Mouse (Mus musculus): Measurements from ENCODE around the gene Parg. TPM values are rescaled to one million over a fixed set of nuclear protein-coding genes. Genes with fewer than 3 reads are reported as not detected.

Gene Parg
- polyA plus RNA-seq, 1 experiment from 2014 or later: 36.9 TPM

GRCm38 (mm10) chr14:32268999-32269398 is 67.2 kb downstream of the Parg start:
- 50% methylated on average over 2 of the region's 2 CpGs for WGBS
- no peak overlapping the region for H3K9ac ChIP-seq (replicated peaks; ENCODE audit: low read depth, low read length)

GRCm38 (mm10) chr14:32269589-32269988 is 67.8 kb downstream of the Parg start:
- Histone ChIP-seq H3K4me3 (ENCODE audit: low read depth, low read length) (no peak overlapping the region), H3K9me3 (ENCODE audit: control insufficient read depth, low read length) (no peaks in the 10 kb centered on the region), H3K36me3 (ENCODE audit: control insufficient read depth, insufficient read depth, low read length) (0 out of 2 replicates have a peak, but pooled peaks cover 2% of the 10 kb centered on the region), H3K27me3 (ENCODE audit: control insufficient read depth, insufficient read depth, low read length) (no peaks in the 10 kb centered on the region), H3K4me1 (ENCODE audit: control insufficient read depth, insufficient read depth, low read length) (no peaks in the 10 kb centered on the region), H3K9ac (replicated peaks; ENCODE audit: low read depth, low read length) (no peak overlapping the region), H3K4me2 (ENCODE audit: low read depth, low read length) (no peak overlapping the region), H3K27ac (ENCODE audit: low read depth, low read length) (no peak overlapping the region)
- no peak for ATAC-seq (ENCODE audit: low read depth)
- 95% methylated on average over 4 of the region's 4 CpGs for WGBS

More at GRCm38 (mm10) chr14:32268999-32269398, 67.2 kb downstream of the Parg start:
- H3K27ac ChIP-seq (ENCODE audit: low read depth, low read length): no peak overlapping the region
- no peak for ATAC-seq (ENCODE audit: low read depth)
- no peaks in the 10 kb centered on the region for H3K27me3 ChIP-seq (ENCODE audit: control insufficient read depth, insufficient read depth, low read length)
- 0 out of 2 replicates have a peak, but pooled peaks cover 2% of the 10 kb centered on the region for H3K36me3 ChIP-seq (ENCODE audit: control insufficient read depth, insufficient read depth, low read length)
- H3K4me1 ChIP-seq (ENCODE audit: control insufficient read depth, insufficient read depth, low read length): no peaks in the 10 kb centered on the region
- no peaks in the 10 kb centered on the region for H3K9me3 ChIP-seq (ENCODE audit: control insufficient read depth, low read length)
- H3K4me2 ChIP-seq (ENCODE audit: low read depth, low read length): no peak overlapping the region
- H3K4me3 ChIP-seq (ENCODE audit: low read depth, low read length): no peak overlapping the region

GRCm38 (mm10) chr14:32301622-32302021 is 99.9 kb downstream of the Parg start:
- no peak for ATAC-seq (ENCODE audit: low read depth)
- no peaks in the 10 kb centered on the region for H3K4me1 ChIP-seq (ENCODE audit: control insufficient read depth, insufficient read depth, low read length)
- no peak overlapping the region for H3K4me3 ChIP-seq (ENCODE audit: low read depth, low read length)
- no peak overlapping the region for H3K4me2 ChIP-seq (ENCODE audit: low read depth, low read length)
- no peaks in the 10 kb centered on the region for H3K27me3 ChIP-seq (ENCODE audit: control insufficient read depth, insufficient read depth, low read length)
- no peak overlapping the region for H3K27ac ChIP-seq (ENCODE audit: low read depth, low read length)
- 49% methylated on average over 12 of the region's 12 CpGs for WGBS
- no peak overlapping the region for H3K9ac ChIP-seq (replicated peaks; ENCODE audit: low read depth, low read length)
- H3K9me3 ChIP-seq (ENCODE audit: control insufficient read depth, low read length): no peaks in the 10 kb centered on the region
- H3K36me3 ChIP-seq (ENCODE audit: control insufficient read depth, insufficient read depth, low read length): no peaks in the 10 kb centered on the region

- no peak overlapping the region for H3K27ac ChIP-seq (ENCODE audit: low read depth, low read length)
- no peaks in the 10 kb centered on the region for H3K4me1 ChIP-seq (ENCODE audit: control insufficient read depth, insufficient read depth, low read length)
- H3K27me3 ChIP-seq (ENCODE audit: control insufficient read depth, insufficient read depth, low read length): no peaks in the 10 kb centered on the region
- no peak overlapping the region for H3K9ac ChIP-seq (replicated peaks; ENCODE audit: low read depth, low read length)
- no peaks in the 10 kb centered on the region for H3K36me3 ChIP-seq (ENCODE audit: control insufficient read depth, insufficient read depth, low read length)
- ATAC-seq (ENCODE audit: low read depth): no peak
- H3K4me3 ChIP-seq (ENCODE audit: low read depth, low read length): no peak overlapping the region
- H3K9me3 ChIP-seq (ENCODE audit: control insufficient read depth, low read length): no peaks in the 10 kb centered on the region
- no peak overlapping the region for H3K4me2 ChIP-seq (ENCODE audit: low read depth, low read length)
- WGBS: 70% methylated on average over 7 of the region's 7 CpGs
Measured at GRCm38 (mm10) chr14:32302423-32302822, 100.7 kb downstream of the Parg start.

- WGBS: 78% methylated on average over 8 of the region's 8 CpGs
- no peaks in the 10 kb centered on the region for H3K4me1 ChIP-seq (ENCODE audit: control insufficient read depth, insufficient read depth, low read length)
- no peak overlapping the region for H3K9ac ChIP-seq (replicated peaks; ENCODE audit: low read depth, low read length)
- no peak for ATAC-seq (ENCODE audit: low read depth)
- no peak overlapping the region for H3K4me3 ChIP-seq (ENCODE audit: low read depth, low read length)
- no peak overlapping the region for H3K4me2 ChIP-seq (ENCODE audit: low read depth, low read length)
- H3K36me3 ChIP-seq (ENCODE audit: control insufficient read depth, insufficient read depth, low read length): no peaks in the 10 kb centered on the region
- H3K27me3 ChIP-seq (ENCODE audit: control insufficient read depth, insufficient read depth, low read length): no peaks in the 10 kb centered on the region
- no peaks in the 10 kb centered on the region for H3K9me3 ChIP-seq (ENCODE audit: control insufficient read depth, low read length)
- no peak overlapping the region for H3K27ac ChIP-seq (ENCODE audit: low read depth, low read length)
Measured at GRCm38 (mm10) chr14:32304921-32305320, 103.2 kb downstream of the Parg start.

GRCm38 (mm10) chr14:32309876-32310275 is 108.1 kb downstream of the Parg start:
- 43% methylated on average over 8 of the region's 8 CpGs for WGBS
- ATAC-seq (ENCODE audit: low read depth): no peak
- H3K4me3 ChIP-seq (ENCODE audit: low read depth, low read length): no peak overlapping the region

GRCm38 (mm10) chr14:32311381-32312035 is 109.8 kb downstream of the Parg start:
- no peaks in the 10 kb centered on the region for H3K4me1 ChIP-seq (ENCODE audit: control insufficient read depth, insufficient read depth, low read length)
- WGBS: 94% methylated on average over 2 of the region's 2 CpGs

More at GRCm38 (mm10) chr14:32309876-32310275, 108.1 kb downstream of the Parg start:
- Histone ChIP-seq H3K27me3 (ENCODE audit: control insufficient read depth, insufficient read depth, low read length) (no peaks in the 10 kb centered on the region), H3K4me1 (ENCODE audit: control insufficient read depth, insufficient read depth, low read length) (no peaks in the 10 kb centered on the region), H3K9ac (replicated peaks; ENCODE audit: low read depth, low read length) (no peak overlapping the region), H3K27ac (ENCODE audit: low read depth, low read length) (no peak overlapping the region), H3K9me3 (ENCODE audit: control insufficient read depth, low read length) (no peaks in the 10 kb centered on the region), H3K4me2 (ENCODE audit: low read depth, low read length) (no peak overlapping the region), H3K36me3 (ENCODE audit: control insufficient read depth, insufficient read depth, low read length) (no peaks in the 10 kb centered on the region)

GRCm38 (mm10) chr14:32317822-32318221 is 116.1 kb downstream of the Parg start:
- no peak for ATAC-seq (ENCODE audit: low read depth)
- Histone ChIP-seq H3K9me3 (ENCODE audit: control insufficient read depth, low read length) (no peaks in the 10 kb centered on the region), H3K27me3 (ENCODE audit: control insufficient read depth, insufficient read depth, low read length) (no peaks in the 10 kb centered on the region), H3K4me2 (ENCODE audit: low read depth, low read length) (no peak overlapping the region), H3K36me3 (ENCODE audit: control insufficient read depth, insufficient read depth, low read length) (no peaks in the 10 kb centered on the region), H3K9ac (replicated peaks; ENCODE audit: low read depth, low read length) (no peak overlapping the region), H3K4me1 (ENCODE audit: control insufficient read depth, insufficient read depth, low read length) (peaks cover 5% of the 10 kb centered on the region; the same call in 1 of the 2 replicates), H3K4me3 (ENCODE audit: low read depth, low read length) (no peak overlapping the region), H3K27ac (ENCODE audit: low read depth, low read length) (no peak overlapping the region)
- 18% methylated on average over 4 of the region's 4 CpGs for WGBS

More at GRCm38 (mm10) chr14:32311381-32312035, 109.8 kb downstream of the Parg start:
- Histone ChIP-seq H3K9me3 (ENCODE audit: control insufficient read depth, low read length) (no peaks in the 10 kb centered on the region), H3K36me3 (ENCODE audit: control insufficient read depth, insufficient read depth, low read length) (no peaks in the 10 kb centered on the region), H3K27ac (ENCODE audit: low read depth, low read length) (no peak overlapping the region), H3K27me3 (ENCODE audit: control insufficient read depth, insufficient read depth, low read length) (no peaks in the 10 kb centered on the region), H3K4me2 (ENCODE audit: low read depth, low read length) (no peak overlapping the region), H3K4me3 (ENCODE audit: low read depth, low read length) (no peak overlapping the region), H3K9ac (replicated peaks; ENCODE audit: low read depth, low read length) (no peak overlapping the region)
- ATAC-seq (ENCODE audit: low read depth): no peak

- peaks cover 6% of the 10 kb centered on the region; the same call in 1 of the 2 replicates for H3K4me1 ChIP-seq (ENCODE audit: control insufficient read depth, insufficient read depth, low read length)
- peak within 1 kb of the TSS; percentile 62 for H3K4me3 ChIP-seq (ENCODE audit: low read depth, low read length)
- peak within 1 kb of the TSS; percentile 80 for H3K9ac ChIP-seq (replicated peaks; ENCODE audit: low read depth, low read length)
- peak within 1 kb of the TSS; percentile 91 for H3K4me2 ChIP-seq (ENCODE audit: low read depth, low read length)
- H3K9me3 ChIP-seq (ENCODE audit: control insufficient read depth, low read length): no peaks in the 10 kb centered on the region
- 4% methylated on average over 50 of the region's 50 CpGs for WGBS
- H3K36me3 ChIP-seq (ENCODE audit: control insufficient read depth, insufficient read depth, low read length): no peaks in the 10 kb centered on the region
- H3K27ac ChIP-seq (ENCODE audit: low read depth, low read length): peak within 1 kb of the TSS; percentile 7; the same call in 1 of the 2 replicates
- ATAC-seq (ENCODE audit: low read depth): peak; percentile 77
- H3K27me3 ChIP-seq (ENCODE audit: control insufficient read depth, insufficient read depth, low read length): no peaks in the 10 kb centered on the region
Measured at GRCm38 (mm10) chr14:32321732-32322685, 120.3 kb downstream of the Parg start, which contains the start of gene Ogdhl. Gene Ogdhl, plus strand, starts transcription at chr14:32322019.

Measured in neural tube, embryonic 14.5 days (tissue).